8 mouse cellular contexts compared by ENCODE assay signal in genomic region chr11:102408344-102408876, GRCm38 (mm10). TPM values are rescaled to one million over a fixed set of nuclear protein-coding genes. Genes with fewer than 3 reads are reported as not detected.
DNase-seq lines count a peak whose midpoint lies in the region; ATAC-seq lines count a peak whose summit lies in the region.

No protein-coding gene starts in this region.

- DNase-seq in adipocyte (ENCODE audit: low spot score), result peak; percentile 99
- peak; percentile 100 for DNase-seq in embryo, embryonic 10 days (ENCODE audit: low spot score)
- peak; percentile 93 for DNase-seq in gastrocnemius, postnatal 10 days
- DNase-seq in induced T-regulatory cell, adult 2 months (ENCODE audit: low read depth), result peak; percentile 98
- DNase-seq in left cerebral cortex, adult 9 months (ENCODE audit: low spot score in 2 of 2), result peak; percentile 95 to 98
- peak; percentile 93 for DNase-seq in right cerebral cortex, postnatal 14 days
- peak; percentile 94 to 97 for DNase-seq in urinary bladder, postnatal 36 days (ENCODE audit: low spot score in 2 of 2)

- peak; percentile 84 for ATAC-seq in megakaryocyte progenitor cell, adult 5-6 weeks (replicated peaks; ENCODE audit: poor library complexity)

RNA-seq across cellular contexts. Expression of gene Slc25a39, which starts 0.7 kb away (rescaled TPM):
- 10 to 100 TPM; 51.7 to 53.5 TPM for total RNA-seq in gastrocnemius, postnatal 10 days (2021)
- total RNA-seq in megakaryocyte progenitor cell, adult 5-6 weeks (2015), result 95.5 and 124 TPM in 2 replicates
- 48.7 and 52.7 TPM in 2 replicates for total RNA-seq in megakaryocyte progenitor cell, adult 5-6 weeks (2017)

RNA-seq across cellular contexts. Expression of gene Rundc3a, which starts 15.2 kb away (rescaled TPM):
- total RNA-seq in gastrocnemius, postnatal 10 days (2021), result 1 to 10 TPM in 1 of 2 experiments, under 1 TPM in 1; 0.87 to 1.9 TPM
- total RNA-seq in megakaryocyte progenitor cell, adult 5-6 weeks (2015), result not detected in 2 replicates
- total RNA-seq in megakaryocyte progenitor cell, adult 5-6 weeks (2017), result not detected in 2 replicates

RNA-seq across cellular contexts. Expression of gene Grn, which starts 21.7 kb away (rescaled TPM):
- total RNA-seq in gastrocnemius, postnatal 10 days (2021), result 10 to 100 TPM; 81.6 to 93.6 TPM
- 119 and 136 TPM in 2 replicates for total RNA-seq in megakaryocyte progenitor cell, adult 5-6 weeks (2015)
- total RNA-seq in megakaryocyte progenitor cell, adult 5-6 weeks (2017), result 44.0 and 45.4 TPM in 2 replicates

RNA-seq across cellular contexts. Expression of gene Fam171a2, which starts 39.1 kb away (rescaled TPM):
- total RNA-seq in gastrocnemius, postnatal 10 days (2021), result 10 to 100 TPM; 11.7 to 12.3 TPM
- 0.05 and 0.07 TPM in 2 replicates for total RNA-seq in megakaryocyte progenitor cell, adult 5-6 weeks (2015)
- total RNA-seq in megakaryocyte progenitor cell, adult 5-6 weeks (2017), result 0.04 and 0.24 TPM in 2 replicates

RNA-seq across cellular contexts. Expression of gene Slc4a1, which starts 42.4 kb away (rescaled TPM):
- total RNA-seq in gastrocnemius, postnatal 10 days (2021), result 10 to 100 TPM in 1 of 2 experiments, 1 to 10 TPM in 1; 2.1 to 10.7 TPM
- total RNA-seq in megakaryocyte progenitor cell, adult 5-6 weeks (2015), result 1.1 and 2.0 TPM in 2 replicates
- total RNA-seq in megakaryocyte progenitor cell, adult 5-6 weeks (2017), result 0.61 and 0.62 TPM in 2 replicates

Comparison
In these comparisons a context has a peak if more than half of its experiments do, and no peak if none do; other contexts are left out.
1. Peak in every context shown above with its lines: DNase-seq and ATAC-seq.